ENCODE assay signal across 8 mouse cellular contexts in genomic region chr7:139388670-139389212, GRCm38 (mm10). TPM values are rescaled to one million over a fixed set of nuclear protein-coding genes. Genes with fewer than 3 reads are reported as not detected.
DNase-seq lines count a peak whose midpoint lies in the region; ATAC-seq and TF ChIP-seq lines count a peak whose summit lies in the region.

Gene Inpp5a (plus strand): TSS chr7:139389109.

- no peak for TF ChIP-seq CTCF in bone marrow macrophage, adult 2 months (IDR thresholded peaks at IDR 0.05; ENCODE audit: low read depth, low read length)
- no peak for TF ChIP-seq CTCF in embryonic fibroblast, embryonic 13.5 days (IDR thresholded peaks at IDR 0.05; ENCODE audit: borderline replicate concordance, insufficient read depth, low read length)

- H3K9ac ChIP-seq in kidney, embryonic 14.5 days (ENCODE audit: low read depth, low read length): peak within 1 kb of the TSS; percentile 95
- peak within 1 kb of the TSS; percentile 93 for H3K9ac ChIP-seq in limb, embryonic 15.5 days

- H3K27ac ChIP-seq in bone marrow macrophage, adult 2 months (ENCODE audit: insufficient read depth, low read depth, low read length): peak within 1 kb of the TSS; percentile 98
- H3K27ac ChIP-seq in embryonic fibroblast, embryonic 13.5 days (ENCODE audit: insufficient read depth, low read length): peak within 1 kb of the TSS; percentile 46; the same call in 1 of the 2 replicates
- H3K27ac ChIP-seq in kidney, embryonic 14.5 days (ENCODE audit: low read depth, low read length): peak within 1 kb of the TSS; percentile 73
- H3K27ac ChIP-seq in limb, embryonic 15.5 days: peak within 1 kb of the TSS; percentile 93

- ATAC-seq in kidney, embryonic 14.5 days (ENCODE audit: low FRiP score, low TSS enrichment): peak; percentile 98
- ATAC-seq in limb, embryonic 15.5 days (ENCODE audit: insufficient number of reproducible peaks, low FRiP score, low TSS enrichment, low read depth): peak; percentile 97

- TF ChIP-seq POLR2A in bone marrow macrophage, adult 2 months (IDR thresholded peaks at IDR 0.05; ENCODE audit: borderline replicate concordance, low read depth, low read length): no peak
- peak; percentile 68 for TF ChIP-seq POLR2A in embryonic fibroblast, embryonic 13.5 days (IDR thresholded peaks at IDR 0.05; ENCODE audit: low read depth, low read length)

- H3K4me2 ChIP-seq in kidney, embryonic 14.5 days (replicated peaks; ENCODE audit: low read depth, low read length): peak within 1 kb of the TSS; percentile 84
- H3K4me2 ChIP-seq in limb, embryonic 15.5 days: peak within 1 kb of the TSS; percentile 72

- H3K36me3 ChIP-seq in kidney, embryonic 14.5 days (ENCODE audit: control insufficient read depth, insufficient read depth, low read length): no peaks in the 10 kb centered on the region
- no peaks in the 10 kb centered on the region for H3K36me3 ChIP-seq in limb, embryonic 15.5 days

- no peaks in the 10 kb centered on the region for H3K9me3 ChIP-seq in kidney, embryonic 14.5 days (ENCODE audit: control insufficient read depth, low read length)
- no peaks in the 10 kb centered on the region for H3K9me3 ChIP-seq in limb, embryonic 15.5 days

- peaks cover 23% of the 10 kb centered on the region for H3K4me1 ChIP-seq in bone marrow macrophage, adult 2 months (ENCODE audit: control insufficient read depth, insufficient read depth, low read length)
- peaks cover 3% of the 10 kb centered on the region; the same call in 1 of the 2 replicates for H3K4me1 ChIP-seq in embryonic fibroblast, embryonic 13.5 days (ENCODE audit: control insufficient read depth, insufficient read depth, low read length)
- peaks cover 27% of the 10 kb centered on the region for H3K4me1 ChIP-seq in kidney, embryonic 14.5 days (ENCODE audit: control insufficient read depth, insufficient read depth, low read length)
- peaks cover 44% of the 10 kb centered on the region for H3K4me1 ChIP-seq in limb, embryonic 15.5 days

- H3K4me3 ChIP-seq in bone marrow macrophage, adult 2 months (ENCODE audit: insufficient read depth, low read length): peak within 1 kb of the TSS; percentile 79
- peak within 1 kb of the TSS; percentile 85 for H3K4me3 ChIP-seq in embryonic fibroblast, embryonic 13.5 days (ENCODE audit: insufficient read depth, low read length)
- peak within 1 kb of the TSS; percentile 91 for H3K4me3 ChIP-seq in kidney, embryonic 14.5 days (ENCODE audit: low read length)
- peak within 1 kb of the TSS; percentile 89 for H3K4me3 ChIP-seq in limb, embryonic 15.5 days

- H3K27me3 ChIP-seq in kidney, embryonic 14.5 days (ENCODE audit: control insufficient read depth, insufficient read depth, low read length): no peaks in the 10 kb centered on the region
- H3K27me3 ChIP-seq in limb, embryonic 15.5 days: no peaks in the 10 kb centered on the region

- under 1% methylated on average over 46 of the region's 47 CpGs for WGBS in kidney, embryonic 14.5 days
- WGBS in limb, embryonic 15.5 days: under 1% methylated on average over 47 of the region's 47 CpGs

- peak; percentile 98 for DNase-seq in A20 (ENCODE audit: low read depth, low spot score)
- peak; percentile 98 to 99 for DNase-seq in heart, adult 9 months (ENCODE audit: low spot score in 2 of 2)
- DNase-seq in monocyte, adult 2 months (ENCODE audit: low read depth in 1 of 2, low spot score in 2 of 2): peak; percentile 96 to 99
- peak; percentile 99 for DNase-seq in spleen, postnatal 36 days (ENCODE audit: low spot score in 2 of 2)

RNA-seq across cellular contexts. Expression of gene Inpp5a, which starts in this region (rescaled TPM):
- polyA plus RNA-seq in bone marrow macrophage, adult 2 months (2012; ENCODE audit: insufficient read depth, insufficient read length, missing spikeins): 16.2 and 17.8 TPM in 2 replicates
- polyA plus RNA-seq in embryonic fibroblast, embryonic 13.5 days (2011; ENCODE audit: insufficient read length, low read depth, missing spikeins): 85.4 and 90.9 TPM in 2 replicates
- 19.6 and 26.1 TPM in 2 replicates for polyA plus RNA-seq in kidney, embryonic 14.5 days (2014; fragmentation: Nextera tagmentation; extraction: Ambion mirVana)
- polyA plus RNA-seq in limb, embryonic 15.5 days (2015; fragmentation: Nextera tagmentation; extraction: Ambion mirVana): 21.1 and 28.5 TPM in 2 replicates

Comparison
In these comparisons a context has a peak if more than half of its experiments do, and no peak if none do; other contexts are left out.
1. Peak in every context shown above with its lines: DNase-seq, ATAC-seq, H3K4me3 ChIP-seq and H3K27ac ChIP-seq.
2. H3K27ac ChIP-seq: peak in every context shown above with its lines; median percentile 98 in bone marrow macrophage, adult 2 months; 93 in limb, embryonic 15.5 days; 73 in kidney, embryonic 14.5 days; 46 in embryonic fibroblast, embryonic 13.5 days.